ENCODE assay signal across 8 mouse cellular contexts in genomic region chr9:108308141-108308540, GRCm38 (mm10). TPM values are rescaled to one million over a fixed set of nuclear protein-coding genes. Genes with fewer than 3 reads are reported as not detected.
DNase-seq lines count a peak whose midpoint lies in the region; ATAC-seq and TF ChIP-seq lines count a peak whose summit lies in the region.

No protein-coding gene starts in this region.

- peak overlapping the region; percentile 94 for H3K4me2 ChIP-seq in heart, embryonic 11.5 days
- H3K4me2 ChIP-seq in forebrain, embryonic 13.5 days, result peak overlapping the region; percentile 82
- H3K4me2 ChIP-seq in liver, embryonic 13.5 days, result peak overlapping the region; percentile 92

- DNase-seq in heart, postnatal 4 days, result no peak
- DNase-seq in liver, embryonic 13.5 days, result no peak
- DNase-seq in embryo, embryonic 11 days, result no peak
- DNase-seq in gastrocnemius, postnatal 25 days, result no peak
- DNase-seq in layer of hippocampus, adult 18-20 months (ENCODE audit: low spot score in 2 of 2), result no peak

- H3K4me3 ChIP-seq in heart, embryonic 11.5 days (ENCODE audit: low read depth, low read length), result peak overlapping the region; percentile 83
- H3K4me3 ChIP-seq in E14TG2a.4 (replicated peaks; ENCODE audit: low read length), result peak overlapping the region; percentile 92
- peak overlapping the region; percentile 91 for H3K4me3 ChIP-seq in forebrain, embryonic 13.5 days
- H3K4me3 ChIP-seq in liver, embryonic 13.5 days (replicated peaks), result peak overlapping the region; percentile 96

- H3K27me3 ChIP-seq in heart, embryonic 11.5 days (ENCODE audit: control insufficient read depth, insufficient read depth, low read length), result no peaks in the 10 kb centered on the region
- no peaks in the 10 kb centered on the region for H3K27me3 ChIP-seq in E14TG2a.4 (ENCODE audit: insufficient read depth, low read length)
- H3K27me3 ChIP-seq in forebrain, embryonic 13.5 days, result no peaks in the 10 kb centered on the region
- H3K27me3 ChIP-seq in liver, embryonic 13.5 days, result no peaks in the 10 kb centered on the region

- no peak overlapping the region for H3K27ac ChIP-seq in heart, embryonic 11.5 days (ENCODE audit: low read depth, low read length)
- no peak overlapping the region for H3K27ac ChIP-seq in forebrain, embryonic 13.5 days
- peak overlapping the region; percentile 82 for H3K27ac ChIP-seq in liver, embryonic 13.5 days

- H3K9ac ChIP-seq in heart, embryonic 11.5 days (ENCODE audit: low read depth, low read length), result peak overlapping the region; percentile 68
- peak overlapping the region; percentile 55 for H3K9ac ChIP-seq in forebrain, embryonic 13.5 days
- peak overlapping the region; percentile 99 for H3K9ac ChIP-seq in liver, embryonic 13.5 days

- peaks cover 1% of the 10 kb centered on the region; the same call in 1 of the 2 replicates for H3K36me3 ChIP-seq in heart, embryonic 11.5 days (ENCODE audit: control insufficient read depth, insufficient read depth, low read length)
- peaks cover 52% of the 10 kb centered on the region for H3K36me3 ChIP-seq in E14TG2a.4 (ENCODE audit: insufficient read depth, low read length)
- peaks cover 12% of the 10 kb centered on the region for H3K36me3 ChIP-seq in forebrain, embryonic 13.5 days (ENCODE audit: poor library complexity, severe bottlenecking)
- H3K36me3 ChIP-seq in liver, embryonic 13.5 days, result peaks cover 22% of the 10 kb centered on the region

- H3K9me3 ChIP-seq in heart, embryonic 11.5 days (replicated peaks; ENCODE audit: control insufficient read depth, low read length), result no peaks in the 10 kb centered on the region
- no peaks in the 10 kb centered on the region for H3K9me3 ChIP-seq in E14TG2a.4 (ENCODE audit: low read length)
- no peaks in the 10 kb centered on the region for H3K9me3 ChIP-seq in forebrain, embryonic 13.5 days (replicated peaks)
- H3K9me3 ChIP-seq in liver, embryonic 13.5 days (replicated peaks), result no peaks in the 10 kb centered on the region

- WGBS in heart, embryonic 11.5 days (ENCODE audit: insufficient replicate concordance), result 30% methylated on average over 2 of the region's 2 CpGs
- WGBS in forebrain, embryonic 13.5 days, result 61% methylated on average over 2 of the region's 2 CpGs
- WGBS in liver, embryonic 13.5 days (ENCODE audit: insufficient replicate concordance), result 36% methylated on average over 2 of the region's 2 CpGs

- TF ChIP-seq CTCF in E14TG2a.4 (conservative IDR thresholded peaks at IDR 0.05; ENCODE audit: low read length), result no peak

- peaks cover 28% of the 10 kb centered on the region for H3K4me1 ChIP-seq in heart, embryonic 11.5 days (ENCODE audit: control insufficient read depth, insufficient read depth, low read length)
- peaks cover 65% of the 10 kb centered on the region for H3K4me1 ChIP-seq in E14TG2a.4 (replicated peaks; ENCODE audit: low read depth, low read length)
- H3K4me1 ChIP-seq in forebrain, embryonic 13.5 days, result peaks cover 51% of the 10 kb centered on the region
- peaks cover 77% of the 10 kb centered on the region for H3K4me1 ChIP-seq in liver, embryonic 13.5 days (replicated peaks)

- no peak for ATAC-seq in heart, embryonic 11.5 days (replicated peaks; ENCODE audit: insufficient number of reproducible peaks, low FRiP score, low TSS enrichment)
- no peak for ATAC-seq in forebrain, embryonic 13.5 days
- no peak for ATAC-seq in liver, embryonic 13.5 days (ENCODE audit: low read depth)

RNA-seq across cellular contexts. Expression of gene Tcta, which starts 2.2 kb away (rescaled TPM):
- 28.5 and 34.7 TPM in 2 replicates for polyA plus RNA-seq in heart, embryonic 11.5 days (2014; fragmentation: Nextera tagmentation; extraction: Ambion mirVana)
- 10 to 100 TPM; 15.9 to 19.1 TPM for total RNA-seq in heart, postnatal 4 days (2021)
- polyA plus RNA-seq in forebrain, embryonic 13.5 days (2015; fragmentation: Nextera tagmentation; extraction: Ambion mirVana), result 30.9 and 38.1 TPM in 2 replicates
- polyA plus RNA-seq in liver, embryonic 13.5 days (2015; fragmentation: Nextera tagmentation; extraction: Ambion mirVana), result 12.7 TPM in 2 replicates
- 10 to 100 TPM; 25.0 to 30.8 TPM for total RNA-seq in gastrocnemius, postnatal 25 days (2021)
- total RNA-seq in layer of hippocampus, adult 18-20 months (2021), result 10 to 100 TPM; 29.9 to 31.3 TPM

RNA-seq across cellular contexts. Expression of gene Rhoa, which starts 2.2 kb away (rescaled TPM):
- 252 and 277 TPM in 2 replicates for polyA plus RNA-seq in heart, embryonic 11.5 days (2014; fragmentation: Nextera tagmentation; extraction: Ambion mirVana)
- total RNA-seq in heart, postnatal 4 days (2021), result 100 to 1,000 TPM; 341 to 348 TPM
- 317 and 330 TPM in 2 replicates for polyA plus RNA-seq in forebrain, embryonic 13.5 days (2015; fragmentation: Nextera tagmentation; extraction: Ambion mirVana)
- 235 and 296 TPM in 2 replicates for polyA plus RNA-seq in liver, embryonic 13.5 days (2015; fragmentation: Nextera tagmentation; extraction: Ambion mirVana)
- total RNA-seq in gastrocnemius, postnatal 25 days (2021), result 100 to 1,000 TPM; 104 to 120 TPM
- 100 to 1,000 TPM; 163 to 172 TPM for total RNA-seq in layer of hippocampus, adult 18-20 months (2021)

RNA-seq across cellular contexts. Expression of gene Amt, which starts 11.5 kb away (rescaled TPM):
- polyA plus RNA-seq in heart, embryonic 11.5 days (2014; fragmentation: Nextera tagmentation; extraction: Ambion mirVana), result 12.9 and 15.3 TPM in 2 replicates
- 1 to 10 TPM; 3.6 to 6.0 TPM for total RNA-seq in heart, postnatal 4 days (2021)
- polyA plus RNA-seq in forebrain, embryonic 13.5 days (2015; fragmentation: Nextera tagmentation; extraction: Ambion mirVana), result 25.3 and 26.7 TPM in 2 replicates
- polyA plus RNA-seq in liver, embryonic 13.5 days (2015; fragmentation: Nextera tagmentation; extraction: Ambion mirVana), result 14.0 and 14.1 TPM in 2 replicates
- 1 to 10 TPM; 1.6 to 1.8 TPM for total RNA-seq in gastrocnemius, postnatal 25 days (2021)
- 10 to 100 TPM; 30.2 to 33.0 TPM for total RNA-seq in layer of hippocampus, adult 18-20 months (2021)

RNA-seq across cellular contexts. Expression of gene Nicn1, which starts 17.9 kb away (rescaled TPM):
- 25.1 and 26.0 TPM in 2 replicates for polyA plus RNA-seq in heart, embryonic 11.5 days (2014; fragmentation: Nextera tagmentation; extraction: Ambion mirVana)
- 10 to 100 TPM; 19.3 to 21.2 TPM for total RNA-seq in heart, postnatal 4 days (2021)
- 94.9 and 95.4 TPM in 2 replicates for polyA plus RNA-seq in forebrain, embryonic 13.5 days (2015; fragmentation: Nextera tagmentation; extraction: Ambion mirVana)
- polyA plus RNA-seq in liver, embryonic 13.5 days (2015; fragmentation: Nextera tagmentation; extraction: Ambion mirVana), result 4.7 and 5.6 TPM in 2 replicates
- 10 to 100 TPM in 1 of 2 experiments, 1 to 10 TPM in 1; 8.2 to 12.1 TPM for total RNA-seq in gastrocnemius, postnatal 25 days (2021)
- total RNA-seq in layer of hippocampus, adult 18-20 months (2021), result 100 to 1,000 TPM; 114 to 116 TPM

RNA-seq across cellular contexts. Expression of gene Gpx1, which starts 30.6 kb away (rescaled TPM):
- 1,289 and 1,462 TPM in 2 replicates for polyA plus RNA-seq in heart, embryonic 11.5 days (2014; fragmentation: Nextera tagmentation; extraction: Ambion mirVana)
- total RNA-seq in heart, postnatal 4 days (2021), result 100 to 1,000 TPM; 159 to 185 TPM
- polyA plus RNA-seq in forebrain, embryonic 13.5 days (2015; fragmentation: Nextera tagmentation; extraction: Ambion mirVana), result 489 and 518 TPM in 2 replicates
- 6,829 and 6,884 TPM in 2 replicates for polyA plus RNA-seq in liver, embryonic 13.5 days (2015; fragmentation: Nextera tagmentation; extraction: Ambion mirVana)
- total RNA-seq in gastrocnemius, postnatal 25 days (2021), result 10 to 100 TPM; 74.4 to 92.9 TPM
- 10 to 100 TPM; 58.5 to 70.8 TPM for total RNA-seq in layer of hippocampus, adult 18-20 months (2021)

Comparison
In these comparisons a context has a peak if more than half of its experiments do, and no peak if none do; other contexts are left out.
1. RNA of gene Amt, which starts 11.5 kb away (total RNA-seq): 30.2 to 33.0 TPM in layer of hippocampus, adult 18-20 months; 3.6 to 6.0 TPM in heart, postnatal 4 days and 1.6 to 1.8 TPM in gastrocnemius, postnatal 25 days; every median in the first group is over 4 times any median in the second.
2. Peak in every context shown above with its lines, with median percentiles within 50 percentile points of each other: H3K4me2 ChIP-seq, H3K4me3 ChIP-seq and H3K9ac ChIP-seq.